Comparison of ENCODE assay signal across 14 mouse cellular contexts in the genomic region with DNA sequence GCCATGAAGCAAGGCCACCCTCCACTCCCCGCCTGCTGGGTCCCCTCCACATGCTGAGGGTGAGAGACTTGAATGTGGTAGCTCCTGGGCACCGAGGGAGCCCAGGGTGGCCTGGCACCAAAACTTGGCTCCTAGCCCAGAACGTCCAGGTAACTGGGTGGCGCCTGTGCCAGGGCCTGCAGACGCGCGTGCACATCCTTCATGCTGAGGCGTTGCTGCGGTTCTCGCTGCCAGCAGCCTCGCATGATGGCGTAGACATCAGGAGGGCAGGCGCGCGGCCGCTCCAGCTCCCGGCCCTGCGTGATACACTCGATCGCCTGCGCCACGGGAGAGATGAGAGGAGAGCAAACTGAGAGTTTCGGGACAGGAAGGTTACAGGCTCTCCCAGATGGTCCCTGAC. TPM values are rescaled to one million over a fixed set of nuclear protein-coding genes. Genes with fewer than 3 reads are reported as not detected.
DNase-seq lines count a peak whose midpoint lies in the region; ATAC-seq and TF ChIP-seq lines count a peak whose summit lies in the region.
"Had no signal": no experiment of that assay in that cellular context is flagged by ENCODE, and none has a peak within 500 bp of the region (broad histone marks: within the 10 kb centered on the region; RNA-seq: fewer than 3 reads in every experiment).

No protein-coding gene starts in this region.

- no peaks in the 10 kb centered on the region for H3K36me3 ChIP-seq in lung, postnatal 0 days (ENCODE audit: insufficient read depth, low read length)
- H3K36me3 ChIP-seq in forebrain, embryonic 15.5 days: no peaks in the 10 kb centered on the region
- H3K36me3 ChIP-seq in neural tube, embryonic 13.5 days: no peaks in the 10 kb centered on the region
- H3K36me3 ChIP-seq: G1E had no signal

- no peaks in the 10 kb centered on the region for H3K9me3 ChIP-seq in lung, postnatal 0 days (ENCODE audit: low read length)
- H3K9me3 ChIP-seq in forebrain, embryonic 15.5 days: no peaks in the 10 kb centered on the region
- H3K9me3 ChIP-seq in neural tube, embryonic 13.5 days: no peaks in the 10 kb centered on the region
- H3K9me3 ChIP-seq: G1E had no signal

- H3K4me3 ChIP-seq in lung, postnatal 0 days (ENCODE audit: low read depth, low read length): no peak overlapping the region
- no peak overlapping the region for H3K4me3 ChIP-seq in forebrain, embryonic 15.5 days
- H3K4me3 ChIP-seq in neural tube, embryonic 13.5 days: no peak overlapping the region
- H3K4me3 ChIP-seq: left cerebral cortex, adult 2 months; myocyte had no signal

- TF ChIP-seq EP300 in lung, postnatal 0 days (IDR thresholded peaks at IDR 0.05): no peak

- no peak for ATAC-seq in lung, postnatal 0 days
- ATAC-seq in forebrain, embryonic 15.5 days (replicated peaks): no peak
- ATAC-seq in neural tube, embryonic 13.5 days (ENCODE audit: low read depth): peak; percentile 30; the same call in 1 of the 2 replicates
- ATAC-seq in erythroid progenitor cell, adult 5-6 weeks (replicated peaks; ENCODE audit: low FRiP score, poor library complexity, severe bottlenecking): no peak

- H3K27ac ChIP-seq in lung, postnatal 0 days (ENCODE audit: low read length): no peak overlapping the region
- no peak overlapping the region for H3K27ac ChIP-seq in forebrain, embryonic 15.5 days (replicated peaks)
- H3K27ac ChIP-seq in neural tube, embryonic 13.5 days (replicated peaks): peak overlapping the region; percentile 77
- H3K27ac ChIP-seq: left cerebral cortex, adult 2 months had no signal

- H3K9ac ChIP-seq in lung, postnatal 0 days (replicated peaks; ENCODE audit: low read depth): no peak overlapping the region
- H3K9ac ChIP-seq in forebrain, embryonic 15.5 days (replicated peaks): no peak overlapping the region
- H3K9ac ChIP-seq in neural tube, embryonic 13.5 days: peak overlapping the region; percentile 43; the same call in 1 of the 2 replicates

- TF ChIP-seq CTCF in lung, postnatal 0 days (IDR thresholded peaks at IDR 0.05): no peak

- H3K4me2 ChIP-seq in lung, postnatal 0 days (replicated peaks; ENCODE audit: low read depth, low read length): 0 out of 2 replicates have a peak overlapping the region, but pooled peaks have one; percentile 3
- 0 out of 2 replicates have a peak overlapping the region, but pooled peaks have one; percentile 10 for H3K4me2 ChIP-seq in forebrain, embryonic 15.5 days (replicated peaks)
- peak overlapping the region; percentile 31 for H3K4me2 ChIP-seq in neural tube, embryonic 13.5 days

- no peak for DNase-seq in lung, postnatal 0 days (ENCODE audit: low spot score)
- DNase-seq in lung, postnatal 10 days: no peak
- peak; percentile 42 for DNase-seq in kidney, adult 11 months
- no peak for DNase-seq in layer of hippocampus, postnatal 10 days (ENCODE audit: low spot score in 2 of 2)
- DNase-seq: adrenal gland, postnatal 25 days; lung, adult 2 months; thymus, postnatal 36 days had no signal

- H3K27me3 ChIP-seq in lung, postnatal 0 days (replicated peaks; ENCODE audit: insufficient read depth, low read length): 0 out of 2 replicates have a peak, but pooled peaks cover 3% of the 10 kb centered on the region
- H3K27me3 ChIP-seq in forebrain, embryonic 15.5 days: no peaks in the 10 kb centered on the region
- H3K27me3 ChIP-seq in neural tube, embryonic 13.5 days: peaks cover 6% of the 10 kb centered on the region; the same call in 1 of the 2 replicates

- 40% methylated on average over 23 of the region's 23 CpGs for WGBS in lung, postnatal 0 days
- 61% methylated on average over 23 of the region's 23 CpGs for WGBS in forebrain, embryonic 15.5 days
- WGBS in neural tube, embryonic 13.5 days: 44% methylated on average over 23 of the region's 23 CpGs

- no peaks in the 10 kb centered on the region for H3K4me1 ChIP-seq in lung, postnatal 0 days (ENCODE audit: insufficient read depth, low read depth, low read length)
- H3K4me1 ChIP-seq in forebrain, embryonic 15.5 days: 0 out of 2 replicates have a peak, but pooled peaks cover 3% of the 10 kb centered on the region
- peaks cover 44% of the 10 kb centered on the region for H3K4me1 ChIP-seq in neural tube, embryonic 13.5 days (replicated peaks)

RNA-seq across cellular contexts. Expression of a gene that starts 16.7 kb away (rescaled TPM):
- polyA plus RNA-seq in lung, postnatal 0 days (2015; fragmentation: Nextera tagmentation; extraction: Ambion mirVana): 4.1 and 4.2 TPM in 2 replicates
- 1.0 and 1.3 TPM in 2 replicates for polyA plus RNA-seq in forebrain, embryonic 15.5 days (2015; fragmentation: Nextera tagmentation; extraction: Ambion mirVana)
- polyA plus RNA-seq in neural tube, embryonic 13.5 days (2015; fragmentation: Nextera tagmentation; extraction: Ambion mirVana): 219 and 314 TPM in 2 replicates
- under 1 TPM; 0.41 to 0.42 TPM for total RNA-seq in layer of hippocampus, postnatal 10 days (2021)
- not detected in 2 replicates for total RNA-seq in erythroid progenitor cell, adult 5-6 weeks (2015; ENCODE audit: low replicate concordance)
- not detected in 2 replicates for total RNA-seq in erythroid progenitor cell, adult 5-6 weeks (2017; ENCODE audit: low replicate concordance)
- total RNA-seq: G1E; hematopoietic stem cell, adult 5-6 weeks had no signal
- polyA plus RNA-seq: G1E, myocyte had no signal

RNA-seq across cellular contexts. Expression of a gene that starts 18.5 kb away (rescaled TPM):
- polyA plus RNA-seq in lung, postnatal 0 days (2015; fragmentation: Nextera tagmentation; extraction: Ambion mirVana): 0.02 and 0.12 TPM in 2 replicates
- polyA plus RNA-seq in forebrain, embryonic 15.5 days (2015; fragmentation: Nextera tagmentation; extraction: Ambion mirVana): 0.41 and 0.52 TPM in 2 replicates
- polyA plus RNA-seq in neural tube, embryonic 13.5 days (2015; fragmentation: Nextera tagmentation; extraction: Ambion mirVana): 3.4 and 5.4 TPM in 2 replicates
- under 1 TPM; 0.29 to 0.30 TPM for total RNA-seq in layer of hippocampus, postnatal 10 days (2021)
- not detected in 2 replicates for total RNA-seq in erythroid progenitor cell, adult 5-6 weeks (2015; ENCODE audit: low replicate concordance)
- total RNA-seq in erythroid progenitor cell, adult 5-6 weeks (2017; ENCODE audit: low replicate concordance): not detected in 2 replicates
- polyA plus RNA-seq: G1E, myocyte had no signal

RNA-seq across cellular contexts. Expression of a gene that starts 29.9 kb away (rescaled TPM):
- 8.9 and 9.3 TPM in 2 replicates for polyA plus RNA-seq in lung, postnatal 0 days (2015; fragmentation: Nextera tagmentation; extraction: Ambion mirVana)
- 0.61 and 1.2 TPM in 2 replicates for polyA plus RNA-seq in forebrain, embryonic 15.5 days (2015; fragmentation: Nextera tagmentation; extraction: Ambion mirVana)
- 0.40 and 0.50 TPM in 2 replicates for polyA plus RNA-seq in neural tube, embryonic 13.5 days (2015; fragmentation: Nextera tagmentation; extraction: Ambion mirVana)
- 1 to 10 TPM in 1 of 2 experiments, under 1 TPM in 1; 0.80 to 2.3 TPM for total RNA-seq in layer of hippocampus, postnatal 10 days (2021)
- not detected in 2 replicates for total RNA-seq in erythroid progenitor cell, adult 5-6 weeks (2015; ENCODE audit: low replicate concordance)
- not detected in 2 replicates for total RNA-seq in erythroid progenitor cell, adult 5-6 weeks (2017; ENCODE audit: low replicate concordance)
- polyA plus RNA-seq: G1E had no signal

RNA-seq across cellular contexts. Expression of a gene that starts 45.8 kb away (rescaled TPM):
- 20.8 and 21.4 TPM in 2 replicates for polyA plus RNA-seq in lung, postnatal 0 days (2015; fragmentation: Nextera tagmentation; extraction: Ambion mirVana)
- 4.7 and 7.2 TPM in 2 replicates for polyA plus RNA-seq in forebrain, embryonic 15.5 days (2015; fragmentation: Nextera tagmentation; extraction: Ambion mirVana)
- polyA plus RNA-seq in neural tube, embryonic 13.5 days (2015; fragmentation: Nextera tagmentation; extraction: Ambion mirVana): 13.1 and 13.3 TPM in 2 replicates
- 1 to 10 TPM; 9.9 TPM for total RNA-seq in layer of hippocampus, postnatal 10 days (2021)
- total RNA-seq in erythroid progenitor cell, adult 5-6 weeks (2015; ENCODE audit: low replicate concordance): 1.3 TPM in 1 of 2 replicates, not detected in the other
- total RNA-seq in erythroid progenitor cell, adult 5-6 weeks (2017; ENCODE audit: low replicate concordance): 0.98 and 1.0 TPM in 2 replicates
- polyA plus RNA-seq: G1E had no signal

Comparison
In these comparisons a context has a peak if more than half of its experiments do, and no peak if none do; other contexts are left out.
1. RNA of a gene that starts 16.7 kb away (polyA plus RNA-seq): 219 to 314 TPM in neural tube, embryonic 13.5 days; 4.1 to 4.2 TPM in lung, postnatal 0 days and 1.0 to 1.3 TPM in forebrain, embryonic 15.5 days; every median in the first group is over 10 times any median in the second.
2. Peak in every context shown above with its lines, with median percentiles within 50 percentile points of each other: H3K4me2 ChIP-seq.